Mouse (Mus musculus): ENCODE measurements around the gene Chrm4. TPM values are rescaled to one million over a fixed set of nuclear protein-coding genes. Genes with fewer than 3 reads are reported as not detected.
A peak's percentile ranks its signal among the peaks of the same experiment; 100 is the strongest.

The Chrm4 gene
- polyA plus RNA-seq, 1 experiment from 2014 or later, result 0.67 TPM

DNA sequence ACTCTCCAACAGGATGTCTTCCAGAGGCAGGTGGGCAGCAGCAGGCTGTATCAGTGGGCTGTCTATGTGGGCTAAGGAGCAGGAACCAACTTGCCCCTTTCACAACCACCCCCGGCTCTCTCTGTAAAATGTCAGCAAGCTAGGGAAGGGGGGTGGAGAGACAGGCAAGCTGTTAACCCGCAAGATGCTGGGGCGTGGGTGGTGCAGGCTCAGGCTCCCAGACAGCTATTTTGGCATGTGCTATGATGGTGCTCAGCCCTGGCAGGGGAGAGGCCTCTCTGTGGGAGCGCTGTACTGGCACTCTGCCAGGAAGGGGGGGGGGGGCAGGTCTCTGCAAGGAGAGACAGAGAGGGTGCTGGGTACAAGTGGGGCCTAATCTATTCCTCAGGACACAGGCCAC lies 30.0 kb downstream of the Chrm4 start:
- ATAC-seq (ENCODE audit: low FRiP score), result peak; percentile 46; the same call in 1 of the 2 replicates
- WGBS, result 31% methylated on average over 3 of the region's 4 CpGs
- H3K9me3 ChIP-seq (ENCODE audit: control insufficient read depth, low read length), result no peaks in the 10 kb centered on the region
- H3K4me3 ChIP-seq (replicated peaks; ENCODE audit: low read length), result no peak overlapping the region
- peaks cover 26% of the 10 kb centered on the region for H3K4me1 ChIP-seq (replicated peaks; ENCODE audit: control insufficient read depth, insufficient read depth, low read length)
- no peak for DNase-seq (ENCODE audit: low spot score)
- no peaks in the 10 kb centered on the region for H3K27me3 ChIP-seq (ENCODE audit: control insufficient read depth, insufficient read depth, low read length)
- H3K36me3 ChIP-seq (replicated peaks; ENCODE audit: control insufficient read depth, insufficient read depth), result no peaks in the 10 kb centered on the region
- no peak overlapping the region for H3K9ac ChIP-seq
- no peak overlapping the region for H3K27ac ChIP-seq
- no peak overlapping the region for H3K4me2 ChIP-seq (replicated peaks)

GRCm38 (mm10) chr2:91958049-91958448 lies 31.0 kb downstream of the Chrm4 start:
- no peak overlapping the region for H3K4me3 ChIP-seq (replicated peaks; ENCODE audit: low read length)
- H3K27me3 ChIP-seq (ENCODE audit: control insufficient read depth, insufficient read depth, low read length), result no peaks in the 10 kb centered on the region
- ATAC-seq (ENCODE audit: low FRiP score) (no peak), DNase-seq (ENCODE audit: low spot score) (no peak)
- no peak overlapping the region for H3K27ac ChIP-seq
- H3K9ac ChIP-seq, result no peak overlapping the region
- H3K9me3 ChIP-seq (ENCODE audit: control insufficient read depth, low read length), result no peaks in the 10 kb centered on the region
- peaks cover 31% of the 10 kb centered on the region for H3K4me1 ChIP-seq (replicated peaks; ENCODE audit: control insufficient read depth, insufficient read depth, low read length)
- 84% methylated on average over 8 of the region's 8 CpGs for WGBS
- H3K4me2 ChIP-seq (replicated peaks), result no peak overlapping the region
- H3K36me3 ChIP-seq (replicated peaks; ENCODE audit: control insufficient read depth, insufficient read depth), result no peaks in the 10 kb centered on the region

GRCm38 (mm10) chr2:91958701-91959457 lies 31.8 kb downstream of the Chrm4 start:
- H3K4me1 ChIP-seq (replicated peaks; ENCODE audit: control insufficient read depth, insufficient read depth, low read length), result peaks cover 29% of the 10 kb centered on the region
- H3K4me2 ChIP-seq (replicated peaks), result no peak overlapping the region
- ATAC-seq (ENCODE audit: low FRiP score) (no peak), DNase-seq (ENCODE audit: low spot score) (peak; percentile 52)
- 54% methylated on average over 10 of the region's 10 CpGs for WGBS
- H3K9ac ChIP-seq, result no peak overlapping the region
- no peaks in the 10 kb centered on the region for H3K27me3 ChIP-seq (ENCODE audit: control insufficient read depth, insufficient read depth, low read length)
- H3K27ac ChIP-seq, result no peak overlapping the region
- H3K36me3 ChIP-seq (replicated peaks; ENCODE audit: control insufficient read depth, insufficient read depth), result no peaks in the 10 kb centered on the region
- H3K9me3 ChIP-seq (ENCODE audit: control insufficient read depth, low read length), result no peaks in the 10 kb centered on the region
- H3K4me3 ChIP-seq (replicated peaks; ENCODE audit: low read length), result no peak overlapping the region

DNA sequence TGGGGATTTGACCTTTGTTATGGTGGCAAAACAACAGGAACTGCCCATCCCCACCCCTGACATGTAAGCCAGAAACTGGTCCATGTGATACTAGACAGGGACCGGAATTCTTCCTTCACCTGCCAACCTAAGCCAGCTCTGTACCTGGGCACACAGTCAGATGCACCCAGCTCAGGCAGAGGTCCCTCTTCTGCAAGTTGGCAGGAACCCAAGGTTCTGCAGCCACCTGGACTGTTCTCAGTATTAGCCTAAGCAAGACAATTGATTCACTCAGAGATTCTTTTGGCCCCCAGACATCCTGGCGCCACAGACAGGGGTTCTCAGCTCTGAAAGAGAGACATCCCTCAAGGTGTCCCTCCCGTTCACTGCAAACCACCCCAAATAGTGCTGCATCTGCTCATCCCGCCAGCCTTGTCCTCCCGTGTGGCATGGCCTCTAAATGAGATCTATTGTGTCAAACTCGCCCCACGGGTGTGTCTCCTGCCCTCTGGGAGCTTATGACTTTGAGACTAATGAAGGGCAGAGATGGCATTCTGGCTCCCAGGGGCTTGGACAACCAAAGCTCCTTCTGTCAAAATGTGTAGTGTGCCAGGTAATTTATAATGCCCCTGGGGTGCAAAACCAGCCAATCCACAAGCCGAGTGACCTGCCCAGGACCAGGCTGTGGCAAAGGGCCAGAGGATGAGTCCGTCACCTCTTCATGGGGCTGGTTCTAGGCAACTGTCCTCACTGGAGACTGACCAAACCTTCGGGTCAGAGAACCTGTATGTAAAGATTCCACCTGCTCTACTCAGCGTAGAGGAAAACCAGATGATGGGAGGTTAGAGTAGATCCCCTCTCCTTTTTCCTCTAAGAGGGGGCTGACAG lies 32.7 kb downstream of the Chrm4 start:
- H3K27me3 ChIP-seq (ENCODE audit: control insufficient read depth, insufficient read depth, low read length), result no peaks in the 10 kb centered on the region
- H3K9ac ChIP-seq, result 0 out of 2 replicates have a peak overlapping the region, but pooled peaks have one; percentile 2
- no peak overlapping the region for H3K27ac ChIP-seq
- no peaks in the 10 kb centered on the region for H3K9me3 ChIP-seq (ENCODE audit: control insufficient read depth, low read length)
- no peak for ATAC-seq (ENCODE audit: low FRiP score)
- DNase-seq (ENCODE audit: low spot score), result no peak
- 59% methylated on average over 11 of the region's 11 CpGs for WGBS
- no peak overlapping the region for H3K4me2 ChIP-seq (replicated peaks)
- peaks cover 27% of the 10 kb centered on the region for H3K4me1 ChIP-seq (replicated peaks; ENCODE audit: control insufficient read depth, insufficient read depth, low read length)
- no peak overlapping the region for H3K4me3 ChIP-seq (replicated peaks; ENCODE audit: low read length)
- no peaks in the 10 kb centered on the region for H3K36me3 ChIP-seq (replicated peaks; ENCODE audit: control insufficient read depth, insufficient read depth)

DNA sequence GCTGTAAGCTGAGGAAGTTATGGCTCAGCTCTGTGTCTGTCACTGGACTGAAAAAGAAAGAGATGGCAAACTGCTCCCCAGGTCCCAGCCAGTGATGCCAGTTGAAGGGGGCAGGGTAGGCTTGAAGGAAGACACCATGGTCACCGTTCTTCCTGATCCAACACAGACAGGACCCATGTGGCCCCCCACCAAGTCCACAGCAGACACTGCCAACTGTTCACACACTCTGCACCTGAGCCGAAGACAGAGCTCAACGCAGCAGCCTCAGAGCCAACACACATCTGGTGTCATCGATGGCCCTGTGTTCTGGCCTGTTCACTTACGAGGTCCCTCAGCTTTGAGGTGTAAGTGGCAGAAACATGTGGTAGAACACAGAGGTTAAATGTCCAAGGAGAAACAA lies 33.4 kb downstream of the Chrm4 start:
- 85% methylated on average over 5 of the region's 5 CpGs for WGBS
- no peak overlapping the region for H3K9ac ChIP-seq
- H3K27me3 ChIP-seq (ENCODE audit: control insufficient read depth, insufficient read depth, low read length), result no peaks in the 10 kb centered on the region
- H3K36me3 ChIP-seq (replicated peaks; ENCODE audit: control insufficient read depth, insufficient read depth), result no peaks in the 10 kb centered on the region
- H3K4me3 ChIP-seq (replicated peaks; ENCODE audit: low read length), result no peak overlapping the region
- no peak overlapping the region for H3K4me2 ChIP-seq (replicated peaks)
- H3K4me1 ChIP-seq (replicated peaks; ENCODE audit: control insufficient read depth, insufficient read depth, low read length), result peaks cover 27% of the 10 kb centered on the region
- DNase-seq (ENCODE audit: low spot score) (no peak), ATAC-seq (ENCODE audit: low FRiP score) (no peak)
- H3K27ac ChIP-seq, result no peak overlapping the region
- H3K9me3 ChIP-seq (ENCODE audit: control insufficient read depth, low read length), result no peaks in the 10 kb centered on the region

- peak overlapping the region; percentile 93 for H3K9ac ChIP-seq
- peak overlapping the region; percentile 88 for H3K4me2 ChIP-seq (replicated peaks)
- H3K27me3 ChIP-seq (ENCODE audit: control insufficient read depth, insufficient read depth, low read length), result no peaks in the 10 kb centered on the region
- H3K4me3 ChIP-seq (replicated peaks; ENCODE audit: low read length), result peak overlapping the region; percentile 90
- no peak overlapping the region for H3K27ac ChIP-seq
- 61% methylated on average over 4 of the region's 4 CpGs for WGBS
- ATAC-seq (ENCODE audit: low FRiP score), result no peak
- H3K9me3 ChIP-seq (ENCODE audit: control insufficient read depth, low read length), result no peaks in the 10 kb centered on the region
- H3K4me1 ChIP-seq (replicated peaks; ENCODE audit: control insufficient read depth, insufficient read depth, low read length), result peaks cover 23% of the 10 kb centered on the region
- DNase-seq (ENCODE audit: low spot score), result no peak
- H3K36me3 ChIP-seq (replicated peaks; ENCODE audit: control insufficient read depth, insufficient read depth), result no peaks in the 10 kb centered on the region
These were observed 35.1 kb downstream of the Chrm4 start for GRCm38 (mm10) chr2:91961901-91962761.

DNA sequence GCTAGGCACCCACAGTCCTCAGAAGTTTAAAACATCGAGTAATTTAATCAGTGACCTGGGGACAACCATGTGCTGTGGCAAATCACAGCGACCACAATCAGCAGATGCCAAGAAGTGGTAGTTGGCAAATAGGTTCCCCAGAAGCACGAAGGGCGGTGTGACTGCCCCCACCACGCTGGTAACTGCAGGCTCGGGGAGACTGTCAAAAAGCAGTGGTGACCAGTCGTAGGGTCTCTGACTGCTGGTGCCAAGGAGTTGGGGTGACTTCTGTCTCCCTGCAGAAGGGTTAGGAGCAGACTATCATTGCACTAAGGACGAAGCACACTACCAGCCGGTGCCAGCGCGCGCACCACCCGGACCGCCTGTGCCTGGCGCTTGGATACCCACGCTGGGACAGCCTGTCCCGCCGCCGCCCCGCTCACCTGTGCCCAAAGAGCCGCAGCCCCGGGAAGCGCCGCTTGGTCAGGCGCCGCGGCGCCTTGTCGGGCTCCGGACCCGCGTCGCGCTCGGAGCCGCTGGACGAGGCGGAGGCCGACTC lies 35.9 kb downstream of the Chrm4 start:
- Histone ChIP-seq H3K9ac (peak overlapping the region; percentile 93), H3K9me3 (ENCODE audit: control insufficient read depth, low read length) (no peaks in the 10 kb centered on the region), H3K27me3 (ENCODE audit: control insufficient read depth, insufficient read depth, low read length) (no peaks in the 10 kb centered on the region), H3K27ac (peak overlapping the region; percentile 77), H3K4me3 (replicated peaks; ENCODE audit: low read length) (peak overlapping the region; percentile 90), H3K4me1 (replicated peaks; ENCODE audit: control insufficient read depth, insufficient read depth, low read length) (peaks cover 15% of the 10 kb centered on the region), H3K4me2 (replicated peaks) (peak overlapping the region; percentile 88), H3K36me3 (replicated peaks; ENCODE audit: control insufficient read depth, insufficient read depth) (no peaks in the 10 kb centered on the region)
- WGBS, result under 1% methylated on average over 37 of the region's 39 CpGs
- DNase-seq (ENCODE audit: low spot score) (no peak), ATAC-seq (ENCODE audit: low FRiP score) (peak; percentile 50; the same call in 1 of the 2 replicates)

- H3K27me3 ChIP-seq (ENCODE audit: control insufficient read depth, insufficient read depth, low read length), result no peaks in the 10 kb centered on the region
- DNase-seq (ENCODE audit: low spot score), result peak; percentile 94
- peak overlapping the region; percentile 90 for H3K4me3 ChIP-seq (replicated peaks; ENCODE audit: low read length)
- ATAC-seq (ENCODE audit: low FRiP score), result peak; percentile 90
- peaks cover 14% of the 10 kb centered on the region for H3K4me1 ChIP-seq (replicated peaks; ENCODE audit: control insufficient read depth, insufficient read depth, low read length)
- under 1% methylated on average over 37 of the region's 57 CpGs for WGBS
- H3K27ac ChIP-seq, result peak overlapping the region; percentile 77
- H3K36me3 ChIP-seq (replicated peaks; ENCODE audit: control insufficient read depth, insufficient read depth), result no peaks in the 10 kb centered on the region
- no peaks in the 10 kb centered on the region for H3K9me3 ChIP-seq (ENCODE audit: control insufficient read depth, low read length)
- peak overlapping the region; percentile 88 for H3K4me2 ChIP-seq (replicated peaks)
- H3K9ac ChIP-seq, result peak overlapping the region; percentile 93
These were observed 36.4 kb downstream of the Chrm4 start for GRCm38 (mm10) chr2:91963443-91963932.

Measured in hindbrain, embryonic 14.5 days (tissue).